Mouse (Mus musculus): ENCODE measurements around the gene Slc30a2.

- TF ChIP-seq CTCF (IDR thresholded peaks at IDR 0.05; ENCODE audit: extremely low read depth, insufficient read depth, insufficient read length, insufficient replicate concordance): no peak
- no peak for TF ChIP-seq POLR2A (IDR thresholded peaks at IDR 0.05; ENCODE audit: low read depth, low read length)
Observed at GRCm38 (mm10) chr4:134357461-134357771, 14.4 kb downstream of the Slc30a2 start.
